Mouse (Mus musculus): ENCODE results near the gene Srrm4.

- no peak for TF ChIP-seq CTCF (IDR thresholded peaks at IDR 0.05; ENCODE audit: extremely low read depth, insufficient read length, insufficient replicate concordance, low read depth, low read length)
- TF ChIP-seq POLR2A (IDR thresholded peaks at IDR 0.05; ENCODE audit: low read depth, low read length) = no peak
Observed at GRCm38 (mm10) chr5:116438328-116438727, 153.3 kb downstream of the Srrm4 start.

All from small intestine, adult 2 months (tissue).